Mouse (Mus musculus): ENCODE results near the gene Tut1. TPM values are rescaled to one million over a fixed set of nuclear protein-coding genes. Genes with fewer than 3 reads are reported as not detected.
"Not testable (repeated sequence)": the region's sequence is repeated elsewhere in the genome, so short reads cannot be mapped to it uniquely, and the experiment has no call there.

Tut1 gene
- total RNA-seq, 2 experiments from 2014 or later: 7.6 TPM

- intact Hi-C loops (cut with DNase I): no loop called here
- no peak for DNase-seq
Measured at GRCm38 (mm10) chr19:8994813-8995607, 41.4 kb downstream of the Tut1 start.

GRCm38 (mm10) chr19:8996601-8997000 is 43.0 kb downstream of the Tut1 start:
- intact Hi-C loops (cut with DNase I): no loop called here
- DNase-seq: no peak

GRCm38 (mm10) chr19:8997546-8997945 is 43.9 kb downstream of the Tut1 start:
- peak; percentile 88 for DNase-seq
- intact Hi-C loops (cut with DNase I): no loop called here

- DNase-seq: no peak
- intact Hi-C loops (cut with DNase I): no loop called here
Measured at GRCm38 (mm10) chr19:8998546-8998945, 44.9 kb downstream of the Tut1 start.

GRCm38 (mm10) chr19:8999223-8999622 is 45.6 kb downstream of the Tut1 start:
- intact Hi-C loops (cut with DNase I): no loop called here
- DNase-seq: no peak

GRCm38 (mm10) chr19:9006915-9007314 is 53.3 kb downstream of the Tut1 start:
- intact Hi-C loops (cut with DNase I); DNase-seq: not testable (repeated sequence)

Other genes with a start within 250 kb of the Tut1 start
- gene Slc3a2, start 230.5 kb upstream of the Tut1 start, total RNA-seq (2021): 10 to 100 TPM; 39.8 to 50.9 TPM
- gene Wdr74, start 218.0 kb upstream of the Tut1 start, total RNA-seq (2021): 10 to 100 TPM; 19.1 to 20.1 TPM
- under 1 TPM in 1 of 2 experiments, not detected in 1; 0.95 TPM for gene 1700092M07Rik, start 213.1 kb upstream of the Tut1 start, total RNA-seq (2021)
- gene Stx5a, start 212.4 kb upstream of the Tut1 start, total RNA-seq (2021): 10 to 100 TPM; 37.4 to 40.5 TPM
- 10 to 100 TPM; 59.3 to 59.5 TPM for gene Nxf1, start 196.8 kb upstream of the Tut1 start, total RNA-seq (2021)
- 100 to 1,000 TPM; 110 to 121 TPM for gene Tmem223, start 182.9 kb upstream of the Tut1 start, total RNA-seq (2021)
- 10 to 100 TPM; 15.7 to 17.9 TPM for gene Tmem179b, start 179.4 kb upstream of the Tut1 start, total RNA-seq (2021)
- gene Taf6l, start 167.4 kb upstream of the Tut1 start, total RNA-seq (2021): 1 to 10 TPM; 7.2 to 8.9 TPM
- 10 to 100 TPM; 53.9 to 63.0 TPM for gene Polr2g, start 155.3 kb upstream of the Tut1 start, total RNA-seq (2021)
- 1 to 10 TPM; 1.2 to 2.3 TPM for gene Zbtb3, start 151.3 kb upstream of the Tut1 start, total RNA-seq (2021)
- gene Ttc9c, start 134.5 kb upstream of the Tut1 start, total RNA-seq (2021): 10 to 100 TPM; 15.1 to 15.4 TPM
- 10 to 100 TPM; 48.5 to 51.1 TPM for gene Hnrnpul2, start 133.8 kb upstream of the Tut1 start, total RNA-seq (2021)
- gene AC129217.1, start 124.1 kb upstream of the Tut1 start, total RNA-seq (2021): not detected
- 10 to 100 TPM; 21.3 to 28.0 TPM for gene Bscl2, start 116.4 kb upstream of the Tut1 start, total RNA-seq (2021)
- not detected for gene Gng3, start 114.7 kb upstream of the Tut1 start, total RNA-seq (2021)
- 1 to 10 TPM; 3.4 to 5.4 TPM for gene Lrrn4cl, start 103.1 kb upstream of the Tut1 start, total RNA-seq (2021)
- gene Ubxn1, start 82.4 kb upstream of the Tut1 start, total RNA-seq (2021): 100 to 1,000 TPM; 109 to 116 TPM
- gene Uqcc3, start 72.9 kb upstream of the Tut1 start, total RNA-seq (2021): 10 to 100 TPM; 53.3 to 53.8 TPM
- 1 to 10 TPM; 3.9 to 6.1 TPM for gene Lbhd1, start 70.1 kb upstream of the Tut1 start, total RNA-seq (2021)
- gene Gm49403, start 69.9 kb upstream of the Tut1 start, total RNA-seq (2021): not detected
- gene 1810009A15Rik, start 65.0 kb upstream of the Tut1 start, total RNA-seq (2021): 10 to 100 TPM; 16.0 to 16.4 TPM
- 1 to 10 TPM in 1 of 2 experiments, not detected in 1; 1.2 TPM for gene Gm49416, start 64.9 kb upstream of the Tut1 start, total RNA-seq (2021)
- 10 to 100 TPM; 12.3 to 12.9 TPM for gene Ints5, start 60.8 kb upstream of the Tut1 start, total RNA-seq (2021)
- 10 to 100 TPM; 60.6 to 63.7 TPM for gene Ganab, start 55.8 kb upstream of the Tut1 start, total RNA-seq (2021)
- 10 to 100 TPM; 37.1 to 38.0 TPM for gene B3gat3, start 33.5 kb upstream of the Tut1 start, total RNA-seq (2021)
- 10 to 100 TPM; 12.4 to 12.7 TPM for gene Rom1, start 24.5 kb upstream of the Tut1 start, total RNA-seq (2021)
- 10 to 100 TPM; 12.5 to 16.2 TPM for gene Eml3, start 24.3 kb upstream of the Tut1 start, total RNA-seq (2021)
- 10 to 100 TPM; 42.1 to 44.8 TPM for gene Mta2, start 12.0 kb upstream of the Tut1 start, total RNA-seq (2021)
- gene Eef1g, start 13.2 kb downstream of the Tut1 start, total RNA-seq (2021): 100 to 1,000 TPM; 220 to 273 TPM
- 100 to 1,000 TPM; 288 to 310 TPM for gene Ahnak, start 35.4 kb downstream of the Tut1 start, total RNA-seq (2021)
- 100 to 1,000 TPM in 1 of 2 experiments, not detected in 1; 233 TPM for gene Scgb1a1, start 134.1 kb downstream of the Tut1 start, total RNA-seq (2021)
- 10 to 100 TPM; 20.0 to 29.3 TPM for gene Asrgl1, start 181.8 kb downstream of the Tut1 start, total RNA-seq (2021)